Mouse (Mus musculus): ENCODE data around the gene Snrnp35.

The Snrnp35 gene

DNA sequence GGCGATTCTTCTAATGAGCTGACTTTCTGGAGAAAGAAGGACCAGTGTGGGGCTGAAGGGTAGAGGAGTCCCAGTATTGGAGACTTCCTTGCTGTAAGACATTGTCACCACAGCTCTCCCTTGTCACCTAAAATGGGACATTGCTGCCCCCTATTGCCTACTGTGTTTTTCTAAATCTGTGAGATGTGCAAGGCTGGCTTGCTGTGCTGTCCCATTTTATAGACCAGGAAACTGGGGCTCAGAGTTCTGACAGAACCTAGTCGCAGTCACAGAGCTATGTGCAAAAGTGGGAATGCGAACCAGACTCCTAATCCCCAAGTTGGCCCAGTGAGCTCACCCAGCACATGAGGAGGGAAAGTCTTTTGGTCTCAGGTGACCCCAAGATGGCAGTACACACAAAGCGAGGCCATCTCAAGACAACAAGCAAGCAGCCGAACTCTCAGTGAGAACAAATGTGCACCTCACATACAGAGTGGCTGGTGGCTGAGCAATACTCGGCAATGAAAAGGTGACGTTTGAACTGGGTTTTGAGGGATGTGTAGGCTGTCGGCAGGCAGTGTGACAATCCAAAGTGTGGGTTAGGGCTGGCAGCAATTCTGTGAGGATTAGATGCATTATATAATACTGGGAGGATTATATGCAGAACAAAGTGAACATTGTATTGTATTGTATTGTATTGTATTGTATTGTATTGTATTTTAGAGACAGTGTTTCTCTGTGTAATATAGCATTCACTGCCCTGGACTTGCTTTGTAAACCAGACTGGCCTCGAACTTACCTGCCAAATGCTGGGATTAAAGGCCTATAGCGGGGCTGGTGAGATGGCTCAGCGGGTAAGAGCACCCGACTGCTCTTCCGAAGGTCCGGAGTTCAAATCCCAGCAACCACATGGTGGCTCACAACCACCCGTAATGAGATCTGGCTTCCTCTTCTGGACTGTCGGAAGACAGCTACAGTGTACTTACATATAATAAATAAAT, 56.2 kb downstream of the Snrnp35 start:
- peak; percentile 49 to 50 for DNase-seq (ENCODE audit: low spot score in 2 of 2)

DNA sequence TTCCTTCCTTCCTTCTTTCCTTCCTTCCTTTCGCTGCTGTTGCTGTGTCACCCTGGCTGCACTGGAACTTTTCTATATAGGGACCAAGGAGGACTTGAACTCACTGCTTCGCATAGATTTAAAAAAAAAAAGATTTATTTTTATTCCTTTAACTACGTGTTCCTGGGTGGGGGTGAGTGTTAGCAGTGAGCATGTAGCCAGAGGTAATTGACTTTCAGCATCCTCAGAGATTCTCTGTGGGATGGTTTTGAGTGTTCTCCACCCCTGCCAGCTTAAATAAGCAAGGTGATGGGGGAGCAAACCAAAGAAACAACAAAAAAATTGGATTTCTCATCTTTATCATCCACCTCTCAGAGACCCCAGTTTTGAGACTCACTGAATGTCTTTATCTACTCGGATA, 57.0 kb downstream of the Snrnp35 start:
- DNase-seq (ENCODE audit: low spot score in 2 of 2), result no peak

DNA sequence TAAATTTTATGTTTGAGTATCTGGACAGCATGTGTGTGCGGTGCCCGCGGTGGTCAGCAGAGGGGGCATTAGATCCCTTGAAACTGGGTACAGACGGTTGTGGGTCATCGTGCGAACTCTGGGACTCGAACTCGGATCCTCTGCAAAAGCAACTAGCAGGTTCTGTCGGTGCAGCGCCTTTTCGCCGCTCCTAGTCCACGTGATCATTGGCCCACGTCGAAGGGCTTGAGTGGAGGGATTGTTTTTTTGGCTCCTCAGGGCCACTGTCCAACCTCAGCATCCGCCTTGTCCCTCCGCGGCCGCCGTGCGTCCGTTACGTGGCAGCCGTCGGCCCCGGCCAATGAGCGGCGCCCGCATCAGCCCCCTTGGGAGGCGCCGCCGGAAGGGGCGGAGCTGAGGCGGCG, 57.5 kb downstream of the Snrnp35 start, which contains the start of gene Tmed2:
Gene Tmed2, plus strand, starts transcription at position 313 of the 404 bp plus-strand sequence.
- DNase-seq (ENCODE audit: low spot score in 2 of 2), result peak; percentile 97
